Mouse (Mus musculus) MEL (cell line): ENCODE data around the gene Frmd4a. TPM values are rescaled to one million over a fixed set of nuclear protein-coding genes. Genes with fewer than 3 reads are reported as not detected.

Experiments
- DNase-seq: peaks from one replicate; pipeline ENCODE4 v3.0.0; 2011; ENCODE audit warnings: low read depth, low spot score
- H3K27ac ChIP-seq: 2 replicates; pipeline ENCODE4 v1.5.1; 2012; ENCODE audit warnings: low read depth, mild to moderate bottlenecking, control low read depth, low read length, moderate library complexity; ENCODE audit not compliant: control insufficient read depth
- H3K27me3 ChIP-seq, 2 experiments: fragments of 150-350 bp in 1 of 2; sonication (generic) in 1 of 2; 2 replicates each; pipeline ENCODE4 v1.6.1; 2012; ENCODE audit warnings: low read length in 2 of 2, mild to moderate bottlenecking in 2 of 2, improper control_type of control experiment in 1 of 2, moderate library complexity in 1 of 2; ENCODE audit not compliant: insufficient read depth in 2 of 2, control insufficient read depth in 1 of 2
- H3K36me3 ChIP-seq, 2 experiments: 2 replicates each; pipeline ENCODE4 v1.6.1; 2012 to 2014; ENCODE audit warnings: low read length in 2 of 2, improper control_type of control experiment in 1 of 2, inconsistent platforms in 1 of 2, mild to moderate bottlenecking in 1 of 2; ENCODE audit not compliant: insufficient read depth in 2 of 2, control insufficient read depth in 1 of 2
- H3K4me1 ChIP-seq, 2 experiments: fragments of 150-350 bp in 1 of 2; sonication (generic) in 1 of 2; 2 replicates each; pipeline ENCODE4 v1.6.1; 2012; ENCODE audit warnings: low read length in 2 of 2, improper control_type of control experiment in 1 of 2, mild to moderate bottlenecking in 1 of 2; ENCODE audit not compliant: insufficient read depth in 2 of 2, control insufficient read depth in 1 of 2
- H3K4me3 ChIP-seq, 2 experiments: fragments of 150-350 bp in 1 of 2; sonication (generic) in 1 of 2; 2 replicates each; pipeline ENCODE4 v1.5.1; 2012; ENCODE audit warnings: low read depth in 2 of 2, low read length in 2 of 2, mild to moderate bottlenecking in 2 of 2, moderate library complexity in 2 of 2, control low read depth in 1 of 2, improper control_type of control experiment in 1 of 2; ENCODE audit not compliant: control insufficient read depth in 1 of 2, insufficient read depth in 1 of 2
- H3K79me2 ChIP-seq: 2 replicates; pipeline ENCODE4 v1.6.1; 2012; ENCODE audit warnings: mild to moderate bottlenecking, low read length, moderate library complexity; ENCODE audit not compliant: control insufficient read depth, poor library complexity, insufficient read depth
- H3K9ac ChIP-seq: 2 replicates; pipeline ENCODE4 v1.6.1; 2012; ENCODE audit warnings: low read depth, mild to moderate bottlenecking, control low read depth, low read length, moderate library complexity; ENCODE audit not compliant: control insufficient read depth, poor library complexity, severe bottlenecking
- H3K9me3 ChIP-seq: fragments of 150-350 bp; sonication (generic); replicated peaks from 2 replicates; pipeline ENCODE4 v1.6.1; 2012; ENCODE audit warnings: mild to moderate bottlenecking, low read length, improper control_type of control experiment, moderate library complexity; ENCODE audit not compliant: insufficient read depth
- CHD2 ChIP-seq: IDR thresholded peaks from 2 replicates; pipeline ENCODE4 v1.6.1; 2011; ENCODE audit warnings: low read length, improper control_type of control experiment
- E2F4 ChIP-seq: IDR thresholded peaks from 2 replicates; pipeline ENCODE4 v1.6.1; 2011; ENCODE audit warnings: low read depth, low read length, improper control_type of control experiment, borderline replicate concordance
- EP300 ChIP-seq, 2 experiments: IDR thresholded peaks; 2 replicates each; pipeline ENCODE4 v1.6.1; 2011; ENCODE audit warnings: improper control_type of control experiment in 2 of 2, low read length in 2 of 2, low read depth in 1 of 2, mild to moderate bottlenecking in 1 of 2
- GABPA ChIP-seq: IDR thresholded peaks from 2 replicates; pipeline ENCODE4 v1.6.1; 2012; ENCODE audit warnings: low read depth, mild to moderate bottlenecking, inconsistent platforms, low read length, improper control_type of control experiment, moderate library complexity
- GATA1 ChIP-seq: IDR thresholded peaks from 2 replicates; pipeline ENCODE4 v1.6.1; 2011; ENCODE audit warnings: low read depth, low read length, improper control_type of control experiment
- JUND ChIP-seq: IDR thresholded peaks from 2 replicates; pipeline ENCODE4 v1.6.1; 2011; ENCODE audit warnings: low read depth, mild to moderate bottlenecking, improper control_type of control experiment, low read length
- MAFK ChIP-seq: IDR thresholded peaks from 2 replicates; pipeline ENCODE4 v1.6.1; 2011; ENCODE audit warnings: low read depth, mild to moderate bottlenecking, low read length, improper control_type of control experiment, borderline replicate concordance
- MAX ChIP-seq: IDR thresholded peaks from 2 replicates; pipeline ENCODE4 v1.6.1; 2011; ENCODE audit warnings: low read length, improper control_type of control experiment
- MEF2A ChIP-seq: IDR thresholded peaks from 2 replicates; pipeline ENCODE4 v1.6.1; 2014; ENCODE audit warnings: low read depth, mild to moderate bottlenecking, inconsistent platforms, low read length, improper control_type of control experiment; ENCODE audit not compliant: poor library complexity, insufficient replicate concordance, severe bottlenecking; ENCODE audit errors: extremely low read depth
- MXI1 ChIP-seq: IDR thresholded peaks from 2 replicates; pipeline ENCODE4 v1.6.1; 2011; ENCODE audit warnings: mild to moderate bottlenecking, low read depth, low read length, improper control_type of control experiment
- NELFE ChIP-seq: IDR thresholded peaks from 2 replicates; pipeline ENCODE4 v1.6.1; 2011; ENCODE audit warnings: low read depth, low read length, improper control_type of control experiment
- POLR2A ChIP-seq, 2 experiments: IDR thresholded peaks; 2 replicates each; pipeline ENCODE4 v1.6.1; 2011 to 2012; ENCODE audit warnings: low read length in 2 of 2, mild to moderate bottlenecking in 2 of 2, control low read depth in 1 of 2, improper control_type of control experiment in 1 of 2, low read depth in 1 of 2, moderate library complexity in 1 of 2; ENCODE audit not compliant: control insufficient read depth in 1 of 2, insufficient read depth in 1 of 2, poor library complexity in 1 of 2
- POLR2AphosphoS2 ChIP-seq: IDR thresholded peaks from 2 replicates; pipeline ENCODE4 v1.6.1; 2011; ENCODE audit warnings: low read length, improper control_type of control experiment
- RAD21 ChIP-seq: IDR thresholded peaks from 2 replicates; pipeline ENCODE4 v1.6.1; 2011; ENCODE audit warnings: mild to moderate bottlenecking, low read depth, low read length, improper control_type of control experiment
- RCOR1 ChIP-seq: IDR thresholded peaks from 2 replicates; pipeline ENCODE4 v1.6.1; 2012; ENCODE audit warnings: low read depth, mild to moderate bottlenecking, inconsistent platforms, low read length, improper control_type of control experiment
- TAL1 ChIP-seq: IDR thresholded peaks from 2 replicates; pipeline ENCODE4 v1.6.1; 2012; ENCODE audit warnings: mild to moderate bottlenecking, inconsistent platforms, low read length, moderate library complexity, mixed read lengths
- TBP ChIP-seq: IDR thresholded peaks from 2 replicates; pipeline ENCODE4 v1.8.0; 2011; ENCODE audit warnings: low read depth, low read length, improper control_type of control experiment
- TCF12 ChIP-seq: IDR thresholded peaks from 2 replicates; pipeline ENCODE4 v1.6.1; 2014; ENCODE audit warnings: low read depth, mild to moderate bottlenecking, inconsistent platforms, low read length, improper control_type of control experiment, moderate library complexity
- UBTF ChIP-seq: IDR thresholded peaks from 2 replicates; pipeline ENCODE4 v1.6.1; 2012; ENCODE audit warnings: low read depth, mild to moderate bottlenecking, inconsistent platforms, low read length, improper control_type of control experiment, moderate library complexity, borderline replicate concordance; ENCODE audit not compliant: insufficient read depth
- USF2 ChIP-seq, 2 experiments: IDR thresholded peaks; 2 replicates each; pipeline ENCODE4 v1.6.1; 2011 to 2012; ENCODE audit warnings: improper control_type of control experiment in 2 of 2, low read length in 2 of 2, borderline replicate concordance in 1 of 2, inconsistent platforms in 1 of 2, low read depth in 1 of 2, mild to moderate bottlenecking in 1 of 2; ENCODE audit not compliant: insufficient read depth in 1 of 2
- ZC3H11A ChIP-seq: IDR thresholded peaks from 2 replicates; pipeline ENCODE4 v1.6.1; 2012; ENCODE audit warnings: low read depth, mild to moderate bottlenecking, inconsistent platforms, low read length, improper control_type of control experiment
- ZKSCAN1 ChIP-seq: IDR thresholded peaks from 2 replicates; pipeline ENCODE4 v1.6.1; 2012; ENCODE audit warnings: low read depth, mild to moderate bottlenecking, inconsistent platforms, low read length, improper control_type of control experiment, moderate library complexity
- ZMIZ1 ChIP-seq: IDR thresholded peaks from 2 replicates; pipeline ENCODE4 v1.6.1; 2012; ENCODE audit warnings: low read depth, mild to moderate bottlenecking, inconsistent platforms, low read length, improper control_type of control experiment, moderate library complexity
- ZNF384 ChIP-seq: IDR thresholded peaks from 2 replicates; pipeline ENCODE4 v1.6.1; 2012; ENCODE audit warnings: low read depth, mild to moderate bottlenecking, inconsistent platforms, low read length, improper control_type of control experiment
- polyA plus RNA-seq, 2 experiments: library from polyadenylated mRNA; stranded (reverse) in 1 of 2; unstranded in 1 of 2; fragments of >175 nt in 1 of 2; fragments of >200 nt in 1 of 2; gene quantifications; 2 replicates each; pipeline versions ENCODE4 v1.2.1 to v1.2.4; 2012; ENCODE audit warnings: low replicate concordance in 2 of 2, low read depth in 1 of 2; ENCODE audit not compliant: insufficient read length in 2 of 2, insufficient read depth in 1 of 2, missing spikeins in 1 of 2
- total RNA-seq: library from RNA; depleted of rRNA; stranded (reverse); fragments of 300-350 nt; gene quantifications from 2 replicates; pipeline ENCODE4 v1.2.3, GENCODE M21; 2012

The Frmd4a gene
- total and polyA plus RNA-seq, 3 experiments = 6.4 to 14.4 TPM; not detected in 1

- H3K27ac ChIP-seq = no peak overlapping the region
- DNase-seq = no peak
- TF ChIP-seq UBTF = no peak
- TF ChIP-seq EP300 (IDR thresholded peaks at IDR 0.05; ENCODE audit: low read depth in 1 of 2, low read length in 2 of 2) = no peak
- TF ChIP-seq E2F4 = no peak
- TF ChIP-seq GATA1 = no peak
- TF ChIP-seq GABPA = no peak
- no peak for TF ChIP-seq ZMIZ1
- TF ChIP-seq TCF12 = no peak
- TF ChIP-seq RAD21 = no peak
- no peak for TF ChIP-seq TBP
- TF ChIP-seq POLR2AphosphoS2 = no peak
- TF ChIP-seq ZNF384 = no peak
- TF ChIP-seq NELFE = no peak
- no peak for TF ChIP-seq MAX
- TF ChIP-seq MAFK = no peak
- TF ChIP-seq ZC3H11A = no peak
- TF ChIP-seq, all 39 proteins: peak for 0
- H3K9ac ChIP-seq = no peak overlapping the region
- H3K36me3 ChIP-seq = no peaks in the 10 kb centered on the region
- no peaks in the 10 kb centered on the region for H3K4me1 ChIP-seq
- no peaks in the 10 kb centered on the region for H3K79me2 ChIP-seq
- no peak overlapping the region for H3K4me3 ChIP-seq
- peaks cover 0 to 3% of the 10 kb centered on the region in 2 experiments; a peak in 3 of 4 replicates for H3K27me3 ChIP-seq
- H3K9me3 ChIP-seq = no peaks in the 10 kb centered on the region
Observed at GRCm38 (mm10) chr2:4391678-4392085, 374.2 kb downstream of the Frmd4a start.

- no peaks in the 10 kb centered on the region for H3K4me1 ChIP-seq
- DNase-seq = no peak
Observed at GRCm38 (mm10) chr2:4393046-4393445, 375.5 kb downstream of the Frmd4a start.

More at GRCm38 (mm10) chr2:4393046-4393445, 375.5 kb downstream of the Frmd4a start:
- no peaks in the 10 kb centered on the region for H3K9me3 ChIP-seq
- H3K27ac ChIP-seq = no peak overlapping the region
- no peak overlapping the region for H3K4me3 ChIP-seq
- no peaks in the 10 kb centered on the region for H3K36me3 ChIP-seq
- no peak for TF ChIP-seq UBTF
- no peak for TF ChIP-seq POLR2AphosphoS2
- TF ChIP-seq MEF2A = no peak
- no peak for TF ChIP-seq RCOR1
- no peak for TF ChIP-seq TAL1
- TF ChIP-seq MAFK = no peak
- no peak for TF ChIP-seq TBP
- no peak for TF ChIP-seq GABPA
- no peak for TF ChIP-seq ZKSCAN1
- no peak for TF ChIP-seq POLR2A (IDR thresholded peaks at IDR 0.05; ENCODE audit: control insufficient read depth in 1 of 2, insufficient read depth in 1 of 2, low read depth in 1 of 2, low read length in 2 of 2, poor library complexity in 1 of 2)
- no peak for TF ChIP-seq EP300 (IDR thresholded peaks at IDR 0.05; ENCODE audit: low read depth in 1 of 2, low read length in 2 of 2)
- no peak for TF ChIP-seq MXI1
- no peak for TF ChIP-seq E2F4
- no peak for TF ChIP-seq JUND
- TF ChIP-seq TCF12 = no peak
- no peak for TF ChIP-seq GATA1
- TF ChIP-seq CHD2 = no peak
- TF ChIP-seq USF2 (IDR thresholded peaks at IDR 0.05; ENCODE audit: borderline replicate concordance in 1 of 2, insufficient read depth in 1 of 2, low read depth in 1 of 2, low read length in 2 of 2) = no peak
- TF ChIP-seq ZNF384 = no peak
- no peak overlapping the region for H3K9ac ChIP-seq
- H3K79me2 ChIP-seq = no peaks in the 10 kb centered on the region
- peaks cover 0 to 3% of the 10 kb centered on the region in 2 experiments; a peak in 3 of 4 replicates for H3K27me3 ChIP-seq
